Mouse (Mus musculus) myocyte (in vitro differentiated cells): ENCODE data around the gene Cd164. TPM values are rescaled to one million over a fixed set of nuclear protein-coding genes. Genes with fewer than 3 reads are reported as not detected.

Source experiments
- H3K27me3 ChIP-seq: one replicate; pipeline ENCODE4 v1.6.1; 2011; ENCODE audit not compliant: control insufficient read depth, insufficient read depth, insufficient read length
- H3K36me3 ChIP-seq: one replicate; pipeline ENCODE4 v1.6.1; 2011; ENCODE audit not compliant: control insufficient read depth, insufficient read depth
- H3K4me2 ChIP-seq: one replicate; pipeline ENCODE4 v1.6.1; 2011; ENCODE audit warnings: low read depth, control low read depth
- H3K4me3 ChIP-seq: one replicate; pipeline ENCODE4 v1.5.1; 2011; ENCODE audit warnings: mild to moderate bottlenecking, control low read depth, moderate library complexity
- H3K79me2 ChIP-seq: one replicate; pipeline ENCODE4 v1.6.1; 2011; ENCODE audit not compliant: control insufficient read depth, insufficient read depth
- H3ac ChIP-seq: one replicate; pipeline ENCODE4 v1.6.1; 2011; ENCODE audit not compliant: control insufficient read depth, insufficient read length
- CEBPB ChIP-seq: IDR thresholded peaks from 2 replicates; pipeline ENCODE4 v1.6.1; 2011; ENCODE audit warnings: mild to moderate bottlenecking, moderate library complexity; ENCODE audit not compliant: poor library complexity, insufficient read depth, severe bottlenecking
- E2F4 ChIP-seq: IDR thresholded peaks from one replicate; pipeline ENCODE4 v1.6.1; 2011; ENCODE audit warnings: mild to moderate bottlenecking, control low read depth, moderate library complexity; ENCODE audit not compliant: insufficient read depth
- MAX ChIP-seq: IDR thresholded peaks from one replicate; pipeline ENCODE4 v1.6.1; 2011; ENCODE audit warnings: low read depth, mild to moderate bottlenecking, control low read depth
- MYOD1 ChIP-seq, 3 experiments: IDR thresholded peaks; one replicate each; pipeline ENCODE4 v1.6.1; 2011; ENCODE audit warnings: control low read depth in 2 of 3, low read depth in 2 of 3, mild to moderate bottlenecking in 2 of 3, moderate library complexity in 1 of 3; ENCODE audit not compliant: insufficient read length in 2 of 3, control insufficient read depth in 1 of 3
- MYOG ChIP-seq, 3 experiments: IDR thresholded peaks; one replicate each; pipeline ENCODE4 v1.6.1; 2011; ENCODE audit warnings: control low read depth in 2 of 3, low read depth in 2 of 3, mild to moderate bottlenecking in 2 of 3; ENCODE audit not compliant: insufficient read length in 2 of 3, control insufficient read depth in 1 of 3, insufficient read depth in 1 of 3
- POLR2A ChIP-seq: IDR thresholded peaks from one replicate; pipeline ENCODE4 v1.6.1; 2011; ENCODE audit warnings: low read depth, mild to moderate bottlenecking, control low read depth, moderate library complexity; ENCODE audit not compliant: insufficient read length
- POLR2AphosphoS2 ChIP-seq: IDR thresholded peaks from one replicate; pipeline ENCODE4 v1.6.1; 2011; ENCODE audit warnings: low read depth, control low read depth; ENCODE audit not compliant: insufficient read length
- REST ChIP-seq: IDR thresholded peaks from one replicate; pipeline ENCODE4 v1.6.1; 2011; ENCODE audit warnings: mild to moderate bottlenecking, control low read depth, moderate library complexity; ENCODE audit not compliant: insufficient read depth, insufficient read length
- SRF ChIP-seq: IDR thresholded peaks from one replicate; pipeline ENCODE4 v1.6.1; 2011; ENCODE audit warnings: low read depth; ENCODE audit not compliant: control insufficient read depth, insufficient read length
- TCF12 ChIP-seq: IDR thresholded peaks from one replicate; pipeline ENCODE4 v1.6.1; 2011; ENCODE audit warnings: mild to moderate bottlenecking, control low read depth; ENCODE audit not compliant: poor library complexity, insufficient read depth, severe bottlenecking
- TCF3 ChIP-seq: IDR thresholded peaks from one replicate; pipeline ENCODE4 v1.6.1; 2011; ENCODE audit warnings: low read depth, control low read depth; ENCODE audit not compliant: insufficient read length
- USF1 ChIP-seq: IDR thresholded peaks from one replicate; pipeline ENCODE4 v1.6.1; 2011; ENCODE audit warnings: low read depth, mild to moderate bottlenecking, control low read depth, moderate library complexity
- polyA plus RNA-seq: library from polyadenylated mRNA; unstranded; fragments of >200 nt; fragmentation: generic; extraction: Trizol; gene quantifications from one replicate; pipeline ENCODE4 v1.2.1, GENCODE M21; 2012; ENCODE audit warnings: missing spikeins

The Cd164 gene
- polyA plus RNA-seq, 1 experiment, result 203 TPM

DNA sequence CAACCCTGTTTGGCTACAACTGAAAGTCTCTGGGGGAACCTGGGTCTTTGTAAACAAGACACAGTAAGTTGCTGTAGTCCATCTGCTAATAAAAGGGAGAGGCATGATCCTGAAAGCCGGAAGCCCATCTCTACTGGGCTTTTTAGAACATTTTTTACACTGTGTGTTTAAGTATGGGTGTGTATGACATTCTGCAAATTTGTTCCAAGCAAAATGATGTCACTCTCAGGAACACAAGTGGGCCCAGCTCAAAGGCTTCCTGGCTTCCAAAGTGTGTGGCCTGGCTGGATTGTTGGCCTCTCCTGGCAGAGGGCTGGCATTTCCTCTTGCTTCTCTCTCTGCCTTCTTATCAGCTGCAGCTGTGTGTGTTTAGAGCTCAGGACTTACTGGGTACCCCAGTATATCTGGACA, 44.2 kb upstream of the Cd164 start:
- H3K4me3 ChIP-seq, result no peak overlapping the region
- no peaks in the 10 kb centered on the region for H3K27me3 ChIP-seq
- H3K4me2 ChIP-seq, result peak overlapping the region; percentile 89

DNA sequence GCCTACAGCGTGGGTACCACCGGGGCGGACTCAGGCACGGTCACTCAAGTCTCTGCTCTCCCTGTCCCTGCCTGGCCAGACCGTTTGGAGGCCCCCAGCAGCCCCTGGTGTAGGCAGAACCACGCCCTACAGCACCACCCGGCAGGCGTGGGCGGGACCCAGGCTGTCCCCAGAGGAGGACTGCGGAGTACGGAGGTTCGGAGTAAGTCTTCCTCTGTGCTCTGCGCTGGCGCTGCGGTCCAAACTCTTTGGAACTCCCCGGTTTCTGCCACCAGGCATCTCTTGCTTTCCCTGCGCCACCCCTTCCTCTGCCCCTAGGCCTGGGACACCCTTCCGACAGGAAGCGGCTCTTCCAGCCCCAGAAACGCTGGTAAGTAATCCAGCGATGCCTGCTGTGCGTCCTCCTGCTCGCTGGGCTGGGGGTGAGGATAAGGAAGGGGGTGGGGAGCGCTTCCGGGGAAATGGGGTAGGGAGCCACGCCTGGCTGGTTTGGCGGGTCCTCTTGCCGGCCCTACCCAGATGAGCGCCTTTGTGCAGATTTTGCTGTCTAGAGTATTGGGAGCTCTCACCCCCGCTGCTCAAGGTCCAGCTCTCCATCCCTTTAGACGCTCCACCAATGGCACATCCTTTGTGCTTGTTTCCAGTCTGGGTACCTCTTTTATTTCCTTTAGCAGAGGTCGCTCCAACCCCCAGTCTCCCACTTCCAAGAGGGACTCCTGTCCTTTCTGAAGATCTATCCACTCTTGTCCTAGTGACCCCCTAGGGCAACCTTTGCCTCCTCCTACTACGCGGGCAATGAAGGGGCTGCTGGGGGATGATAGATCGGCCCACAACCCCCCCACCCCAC, 42.8 kb upstream of the Cd164 start, which contains the start of gene Mical1:
Mical1 (plus strand) TSS at position 144 of the 847 bp plus-strand sequence.
- Histone ChIP-seq H3K36me3 (peaks cover 8% of the 10 kb centered on the region), H3K27me3 (no peaks in the 10 kb centered on the region), H3K79me2 (no peaks in the 10 kb centered on the region), H3K4me2 (peak within 1 kb of the TSS; percentile 89), H3ac (peak within 1 kb of the TSS; percentile 47), H3K4me3 (peak within 1 kb of the TSS; percentile 93)
- TF ChIP-seq POLR2AphosphoS2 (peak; percentile 89), CEBPB (no peak), REST (no peak), POLR2A (peak; percentile 75), MYOD1 (IDR thresholded peaks at IDR 0.05; ENCODE audit: control insufficient read depth in 1 of 3, insufficient read length in 2 of 3, low read depth in 2 of 3) (peak in 1 of 3 experiments; percentile 24), MYOG (IDR thresholded peaks at IDR 0.05; ENCODE audit: control insufficient read depth in 1 of 3, insufficient read depth in 1 of 3, insufficient read length in 2 of 3, low read depth in 2 of 3) (no peak), TCF3 (no peak), SRF (no peak), USF1 (no peak), E2F4 (no peak), TCF12 (no peak), MAX (no peak)

More for the DNA sequence above, 44.2 kb upstream of the Cd164 start:
- Histone ChIP-seq H3K36me3 (no peaks in the 10 kb centered on the region), H3K79me2 (no peaks in the 10 kb centered on the region), H3ac (no peak overlapping the region)
- TF ChIP-seq MYOD1 (IDR thresholded peaks at IDR 0.05; ENCODE audit: control insufficient read depth in 1 of 3, insufficient read length in 2 of 3, low read depth in 2 of 3), result peak in 2 of 3 experiments; percentile 21 to 30
- TF ChIP-seq REST, result no peak
- TF ChIP-seq MYOG (IDR thresholded peaks at IDR 0.05; ENCODE audit: control insufficient read depth in 1 of 3, insufficient read depth in 1 of 3, insufficient read length in 2 of 3, low read depth in 2 of 3), result peak in 1 of 3 experiments; percentile 63

DNA sequence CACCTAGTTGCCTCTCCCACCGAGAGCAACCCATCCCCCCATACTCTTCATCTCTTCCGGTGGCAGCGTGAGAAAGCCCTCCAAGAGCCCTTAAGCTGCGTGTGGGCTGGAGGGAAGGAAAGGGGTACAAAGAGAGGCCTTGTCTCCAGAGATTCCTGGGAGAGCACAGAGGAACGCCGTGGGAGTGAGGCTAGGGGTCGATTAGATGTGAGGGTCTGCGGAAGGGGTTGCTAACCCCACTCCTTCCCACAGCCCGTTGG, 42.3 kb upstream of the Cd164 start:
- Histone ChIP-seq H3K27me3 (no peaks in the 10 kb centered on the region), H3K4me2 (peak overlapping the region; percentile 89), H3K36me3 (peaks cover 8% of the 10 kb centered on the region), H3K4me3 (peak overlapping the region; percentile 93), H3K79me2 (no peaks in the 10 kb centered on the region), H3ac (peak overlapping the region; percentile 47)
- no peak for TF ChIP-seq SRF
- TF ChIP-seq POLR2AphosphoS2, result no peak
- TF ChIP-seq E2F4, result no peak
- no peak for TF ChIP-seq MAX
- no peak for TF ChIP-seq USF1
- no peak for TF ChIP-seq CEBPB
- no peak for TF ChIP-seq TCF12
- no peak for TF ChIP-seq TCF3
- no peak for TF ChIP-seq MYOD1 (IDR thresholded peaks at IDR 0.05; ENCODE audit: control insufficient read depth in 1 of 3, insufficient read length in 2 of 3, low read depth in 2 of 3)
- TF ChIP-seq REST, result no peak
- TF ChIP-seq MYOG (IDR thresholded peaks at IDR 0.05; ENCODE audit: control insufficient read depth in 1 of 3, insufficient read depth in 1 of 3, insufficient read length in 2 of 3, low read depth in 2 of 3), result no peak
- TF ChIP-seq POLR2A, result no peak

DNA sequence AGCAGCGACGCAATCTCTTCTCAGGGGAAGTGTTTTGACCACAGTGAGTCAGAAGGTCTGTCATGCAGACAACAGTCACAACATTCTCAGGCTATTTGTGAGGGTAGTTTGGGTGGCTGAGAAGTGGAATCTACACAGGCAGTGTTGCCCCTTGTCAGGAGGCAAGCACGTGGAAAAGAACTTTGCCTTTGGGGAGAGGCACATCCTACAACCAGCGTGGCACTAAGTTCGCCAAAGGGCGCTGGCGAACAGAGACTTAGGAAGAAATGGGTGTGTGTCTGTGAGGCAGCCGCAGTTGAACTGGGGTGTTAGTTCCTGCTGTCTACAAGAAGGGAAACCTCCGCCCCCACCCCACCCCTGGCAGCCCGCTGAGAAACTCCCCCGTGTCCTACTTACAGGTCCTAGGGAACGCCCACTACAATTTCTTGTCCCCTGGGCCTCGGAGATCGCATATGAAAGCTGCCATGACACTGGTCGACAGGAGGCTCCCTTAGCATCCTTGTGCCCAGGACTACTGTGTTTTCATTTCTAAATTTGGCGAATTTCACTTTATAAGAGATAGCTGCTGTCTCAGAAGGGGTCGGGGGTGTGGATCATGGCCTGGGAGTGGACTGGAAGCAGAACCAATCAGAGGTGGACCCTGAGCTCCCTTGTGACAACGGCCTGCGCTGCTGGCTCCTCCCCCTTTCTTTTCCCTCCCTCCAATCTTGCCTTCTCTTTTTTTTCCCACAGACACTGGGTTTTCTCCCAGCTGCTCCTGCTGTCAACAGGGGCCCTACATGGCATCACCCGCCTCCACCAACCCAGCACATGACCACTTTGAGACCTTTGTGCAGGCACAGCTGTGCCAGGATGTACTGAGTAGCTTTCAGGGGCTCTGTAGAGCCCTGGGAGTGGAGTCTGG, 41.7 kb upstream of the Cd164 start:
- TF ChIP-seq E2F4 (peak; percentile 2), MAX (peak; percentile 68), POLR2AphosphoS2 (no peak), MYOD1 (IDR thresholded peaks at IDR 0.05; ENCODE audit: control insufficient read depth in 1 of 3, insufficient read length in 2 of 3, low read depth in 2 of 3) (peak; percentile 73 to 90 (median 87)), CEBPB (no peak), REST (no peak), SRF (peak; percentile 74), TCF12 (peak; percentile 64), USF1 (peak; percentile 69), TCF3 (peak; percentile 42), MYOG (IDR thresholded peaks at IDR 0.05; ENCODE audit: control insufficient read depth in 1 of 3, insufficient read depth in 1 of 3, insufficient read length in 2 of 3, low read depth in 2 of 3) (peak; percentile 66 to 92 (median 86)), POLR2A (peak; percentile 56)
- H3ac ChIP-seq, result peak overlapping the region; percentile 47
- peak overlapping the region; percentile 89 for H3K4me2 ChIP-seq
- no peaks in the 10 kb centered on the region for H3K79me2 ChIP-seq
- H3K4me3 ChIP-seq, result peak overlapping the region; percentile 93
- peaks cover 8% of the 10 kb centered on the region for H3K36me3 ChIP-seq
- no peaks in the 10 kb centered on the region for H3K27me3 ChIP-seq
